22 mouse cellular contexts compared by ENCODE assay signal in genomic region chr13:56362238-56362637, GRCm38 (mm10).
"Had no signal": no experiment of that assay in that cellular context is flagged by ENCODE, and none has a peak within 500 bp of the region (broad histone marks: within the 10 kb centered on the region; RNA-seq: fewer than 3 reads in every experiment).

No protein-coding gene starts in this region.

- H3K27me3 ChIP-seq: limb, embryonic 12.5 days; liver, embryonic 12.5 days; liver, embryonic 15.5 days; neural tube, embryonic 12.5 days; neural tube, embryonic 15.5 days; stomach, embryonic 15.5 days had no signal

- H3K4me3 ChIP-seq: kidney, embryonic 15.5 days; left cerebral cortex, adult 2 months; limb, embryonic 12.5 days; liver, embryonic 12.5 days; liver, embryonic 15.5 days; neural tube, embryonic 12.5 days; neural tube, embryonic 15.5 days; stomach, embryonic 15.5 days had no signal

- H3K4me2 ChIP-seq: kidney, embryonic 15.5 days; limb, embryonic 12.5 days; liver, embryonic 12.5 days; liver, embryonic 15.5 days; midbrain, embryonic 11.5 days; neural tube, embryonic 12.5 days; neural tube, embryonic 15.5 days; stomach, embryonic 15.5 days had no signal

- H3K4me1 ChIP-seq: kidney, embryonic 15.5 days; liver, embryonic 15.5 days; neural tube, embryonic 12.5 days; neural tube, embryonic 15.5 days; stomach, embryonic 15.5 days had no signal

- H3K9me3 ChIP-seq: kidney, embryonic 15.5 days; limb, embryonic 12.5 days; liver, embryonic 12.5 days; liver, embryonic 15.5 days; neural tube, embryonic 12.5 days; neural tube, embryonic 15.5 days; stomach, embryonic 15.5 days had no signal

- H3K27ac ChIP-seq: kidney, embryonic 15.5 days; left cerebral cortex, adult 2 months; limb, embryonic 12.5 days; liver, embryonic 12.5 days; liver, embryonic 15.5 days; neural tube, embryonic 12.5 days; neural tube, embryonic 15.5 days; stomach, embryonic 15.5 days had no signal

- H3K9ac ChIP-seq: kidney, embryonic 15.5 days; limb, embryonic 12.5 days; liver, embryonic 12.5 days; liver, embryonic 15.5 days; neural tube, embryonic 12.5 days; neural tube, embryonic 15.5 days; stomach, embryonic 15.5 days had no signal

- DNase-seq: kidney, adult 11 months; kidney, adult 8-10 months; kidney, postnatal 10 days; kidney, postnatal 36 days; layer of hippocampus, postnatal 36 days; lung, adult 2 months; lung, postnatal 36 days; midbrain, embryonic 14.5 days; right cerebral cortex, adult 18-20 months; right cerebral cortex, postnatal 14 days; right cerebral cortex, postnatal 4 days; thymus, adult 18-20 months; thymus, postnatal 36 days had no signal

- H3K36me3 ChIP-seq: kidney, embryonic 15.5 days; limb, embryonic 12.5 days; liver, embryonic 12.5 days; liver, embryonic 15.5 days; neural tube, embryonic 12.5 days; neural tube, embryonic 15.5 days; stomach, embryonic 15.5 days had no signal

- ATAC-seq: liver, embryonic 12.5 days had no signal
